Mouse (Mus musculus): Measurements from ENCODE around the gene Gm10377. TPM values are rescaled to one million over a fixed set of nuclear protein-coding genes. Genes with fewer than 3 reads are reported as not detected.

The Gm10377 gene
- not detected for polyA plus RNA-seq (2017; shearing (Covaris generic))

GRCm38 (mm10) chr14:42797887-42798286, at the start of gene Gm10377:
Gene Gm10377, minus strand, starts transcription at chr14:42797987.

DNA sequence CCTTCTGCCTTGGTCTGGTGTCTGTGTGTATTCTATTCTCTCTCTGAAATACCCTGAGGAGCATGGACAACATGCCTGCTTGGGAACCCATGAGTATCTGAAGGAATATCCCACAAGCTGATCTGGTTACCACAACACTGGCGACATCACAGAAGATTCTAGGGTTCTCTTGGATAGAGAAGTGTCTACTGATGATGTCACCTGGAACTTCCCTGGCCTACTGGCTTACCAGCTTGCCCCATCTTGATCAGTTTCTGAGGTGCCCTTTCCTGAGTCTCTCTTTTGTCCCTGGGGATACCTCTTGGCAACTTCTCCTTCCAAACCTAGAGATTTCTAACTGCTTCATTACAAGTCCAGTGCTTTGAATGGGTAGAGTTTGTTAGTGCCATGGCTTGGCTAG, 29.1 kb downstream of the Gm10377 start, which contains the start of gene Gm3015:
Gene Gm3015 (minus strand): TSS at position 101 of the 400 bp plus-strand sequence.

Other genes starting within 250 kb of the Gm10377 start
- gene Gm17124, start 198.1 kb downstream of the Gm10377 start, polyA plus RNA-seq (2017; shearing (Covaris generic)) = not detected
- gene Gm3633, start 156.1 kb downstream of the Gm10377 start, polyA plus RNA-seq (2017; shearing (Covaris generic)) = not detected
- gene Gm10378, start 142.0 kb downstream of the Gm10377 start, polyA plus RNA-seq (2017; shearing (Covaris generic)) = not detected
- not detected for gene Gm3015, start 29.2 kb downstream of the Gm10377 start, polyA plus RNA-seq (2017; shearing (Covaris generic))
- gene Gm21977, start 55.5 kb upstream of the Gm10377 start, polyA plus RNA-seq (2017; shearing (Covaris generic)) = not detected
- gene Gm8082, start 195.6 kb upstream of the Gm10377 start, polyA plus RNA-seq (2017; shearing (Covaris generic)) = not detected
- gene Gm10376, start 217.6 kb upstream of the Gm10377 start, polyA plus RNA-seq (2017; shearing (Covaris generic)) = not detected